Mouse (Mus musculus) megakaryocyte, embryonic 14.5 days (primary cell): ENCODE results near the gene Prelid3b. TPM values are rescaled to one million over a fixed set of nuclear protein-coding genes. Genes with fewer than 3 reads are reported as not detected.

Experiments used
- H3K27me3 ChIP-seq: replicated peaks from 2 replicates; pipeline ENCODE3; 2012; ENCODE audit warnings: inconsistent platforms
- H3K36me3 ChIP-seq: replicated peaks from 2 replicates; pipeline ENCODE3; 2012; ENCODE audit warnings: low read length, inconsistent platforms, mixed read lengths
- H3K4me1 ChIP-seq: 2 replicates; pipeline ENCODE4 v1.6.1; 2012; ENCODE audit warnings: inconsistent platforms
- H3K4me3 ChIP-seq: replicated peaks from 2 replicates; pipeline ENCODE3; 2012; ENCODE audit warnings: moderate library complexity, mild to moderate bottlenecking, inconsistent platforms
- H3K9me3 ChIP-seq: 2 replicates; pipeline ENCODE4 v1.6.1; 2012; ENCODE audit warnings: inconsistent platforms
- FLI1 ChIP-seq: IDR thresholded peaks from 2 replicates; pipeline ENCODE4 v1.6.1; 2012; ENCODE audit warnings: low read length, inconsistent platforms, mixed read lengths
- GATA1 ChIP-seq: IDR thresholded peaks from 3 replicates; pipeline ENCODE4 v1.6.1; 2012; ENCODE audit warnings: mixed read lengths, low read length, inconsistent platforms, borderline replicate concordance
- polyA plus RNA-seq: library from polyadenylated mRNA; stranded (reverse); fragments of >175 nt; gene quantifications from 2 replicates; pipeline ENCODE4 v1.2.3, GENCODE M21; 2012; ENCODE audit warnings: low replicate concordance; ENCODE audit not compliant: insufficient read depth

The Prelid3b gene
- polyA plus RNA-seq, 1 experiment: 30.0 TPM

DNA sequence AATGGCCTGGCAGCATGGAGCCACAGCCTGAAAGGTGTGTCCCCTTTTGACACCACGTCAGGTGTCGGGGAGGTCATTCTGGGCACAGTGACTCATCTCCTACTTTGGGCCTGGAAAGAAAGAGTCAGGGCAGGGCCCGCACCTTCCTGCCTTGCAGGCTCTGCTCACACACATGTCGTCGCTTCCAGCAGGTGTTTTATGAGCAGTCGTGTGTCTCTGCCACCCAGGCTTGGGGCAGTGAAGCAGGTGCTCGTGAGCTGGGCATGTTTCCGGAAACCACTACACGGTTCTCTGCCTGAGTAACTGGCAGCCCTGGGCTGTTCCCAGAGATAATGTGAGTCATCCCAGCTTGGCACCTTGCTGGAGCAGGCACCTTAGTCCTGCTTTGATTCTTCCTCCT, 30.4 kb downstream of the Prelid3b start:
- no peak for TF ChIP-seq FLI1
- Histone ChIP-seq H3K27me3 (no peaks in the 10 kb centered on the region), H3K9me3 (no peaks in the 10 kb centered on the region), H3K36me3 (peaks cover 6% of the 10 kb centered on the region), H3K4me1 (peaks cover 93% of the 10 kb centered on the region), H3K4me3 (no peak overlapping the region)

GRCm38 (mm10) chr2:174441898-174442297, 31.0 kb downstream of the Prelid3b start:
- Histone ChIP-seq H3K4me1 (peaks cover 93% of the 10 kb centered on the region), H3K4me3 (no peak overlapping the region), H3K27me3 (no peaks in the 10 kb centered on the region), H3K9me3 (no peaks in the 10 kb centered on the region), H3K36me3 (peaks cover 12% of the 10 kb centered on the region)
- TF ChIP-seq FLI1: no peak
- TF ChIP-seq GATA1: no peak

DNA sequence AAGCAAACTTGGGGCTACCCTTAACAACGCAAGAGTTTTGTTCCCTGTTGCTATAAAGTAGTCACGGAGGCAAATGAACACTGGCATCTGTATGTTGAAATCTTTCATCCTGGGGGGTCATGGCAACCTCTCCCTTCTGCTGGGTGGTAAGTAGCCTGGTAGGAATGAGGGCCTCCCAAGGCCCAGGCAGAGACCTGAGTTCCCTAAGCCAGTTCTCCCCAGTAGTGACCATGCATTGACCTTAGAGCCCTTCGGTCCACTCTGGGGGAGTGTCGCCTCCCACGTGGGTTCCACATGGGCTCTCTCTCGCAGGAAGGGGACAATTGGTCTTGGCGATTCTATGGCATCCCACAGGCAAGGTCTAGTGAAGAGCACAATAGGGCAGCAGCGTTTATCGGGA, 32.9 kb downstream of the Prelid3b start:
- H3K4me3 ChIP-seq: no peak overlapping the region
- TF ChIP-seq FLI1 (no peak), GATA1 (no peak)
- peaks cover 29% of the 10 kb centered on the region for H3K36me3 ChIP-seq
- H3K27me3 ChIP-seq: no peaks in the 10 kb centered on the region
- peaks cover 91% of the 10 kb centered on the region for H3K4me1 ChIP-seq
- no peaks in the 10 kb centered on the region for H3K9me3 ChIP-seq

GRCm38 (mm10) chr2:174439450-174439838, 33.4 kb downstream of the Prelid3b start:
- Histone ChIP-seq H3K9me3 (no peaks in the 10 kb centered on the region), H3K36me3 (peaks cover 35% of the 10 kb centered on the region), H3K4me1 (peaks cover 90% of the 10 kb centered on the region), H3K27me3 (no peaks in the 10 kb centered on the region), H3K4me3 (peak overlapping the region; percentile 99)
- TF ChIP-seq GATA1: no peak
- TF ChIP-seq FLI1: no peak

- H3K4me1 ChIP-seq: peaks cover 89% of the 10 kb centered on the region
- H3K36me3 ChIP-seq: peaks cover 39% of the 10 kb centered on the region
- H3K4me3 ChIP-seq: peak within 1 kb of the TSS; percentile 99
- no peaks in the 10 kb centered on the region for H3K27me3 ChIP-seq
- TF ChIP-seq FLI1 (no peak), GATA1 (no peak)
- no peaks in the 10 kb centered on the region for H3K9me3 ChIP-seq
Measured at GRCm38 (mm10) chr2:174438737-174439449, 34.0 kb downstream of the Prelid3b start, which contains the start of gene Ctsz. Gene Ctsz (minus strand): TSS chr2:174439039.

DNA sequence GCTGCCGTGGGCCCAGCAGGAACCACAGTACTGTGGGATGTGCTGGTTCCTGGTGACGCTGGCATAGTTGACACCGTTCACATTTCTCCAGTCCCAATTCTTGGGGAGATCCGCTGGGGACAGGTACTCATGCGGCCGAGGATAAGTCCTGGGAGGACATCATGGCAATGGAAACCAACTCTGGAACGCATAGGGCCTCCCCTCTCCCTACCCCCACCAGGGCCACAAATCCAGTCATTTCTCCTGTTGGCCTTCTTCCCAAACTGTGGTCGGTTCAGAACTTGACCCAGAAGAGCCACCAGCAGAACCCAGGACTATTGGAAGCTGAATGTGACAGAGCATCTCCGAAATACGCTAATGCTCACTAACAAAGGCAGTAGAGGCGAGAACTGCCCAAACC, 34.7 kb downstream of the Prelid3b start:
- peak overlapping the region; percentile 99 for H3K4me3 ChIP-seq
- no peaks in the 10 kb centered on the region for H3K27me3 ChIP-seq
- no peaks in the 10 kb centered on the region for H3K9me3 ChIP-seq
- TF ChIP-seq FLI1 (no peak), GATA1 (no peak)
- H3K4me1 ChIP-seq: peaks cover 88% of the 10 kb centered on the region
- peaks cover 46% of the 10 kb centered on the region for H3K36me3 ChIP-seq

DNA sequence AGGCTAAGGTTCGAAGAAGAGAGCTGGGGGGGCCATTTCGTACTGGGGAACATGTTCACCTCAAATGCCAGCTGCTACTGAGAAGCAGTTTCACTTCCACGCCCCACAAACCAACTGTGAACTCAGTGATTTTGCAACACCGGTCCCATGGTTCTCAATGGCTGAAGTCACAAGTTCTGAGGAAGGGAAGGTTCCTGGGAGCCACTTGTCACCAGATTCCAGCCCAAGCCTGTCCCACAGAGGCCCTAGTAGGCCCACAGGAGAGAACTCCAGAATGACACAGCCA, 35.2 kb downstream of the Prelid3b start:
- Histone ChIP-seq H3K36me3 (peaks cover 51% of the 10 kb centered on the region), H3K4me3 (peak overlapping the region; percentile 99), H3K27me3 (no peaks in the 10 kb centered on the region), H3K4me1 (peaks cover 84% of the 10 kb centered on the region), H3K9me3 (no peaks in the 10 kb centered on the region)
- TF ChIP-seq FLI1: no peak
- TF ChIP-seq GATA1: no peak

GRCm38 (mm10) chr2:174436916-174437696, 35.8 kb downstream of the Prelid3b start:
- peak overlapping the region; percentile 99 for H3K4me3 ChIP-seq
- H3K36me3 ChIP-seq: peaks cover 55% of the 10 kb centered on the region
- no peaks in the 10 kb centered on the region for H3K9me3 ChIP-seq
- H3K4me1 ChIP-seq: peaks cover 83% of the 10 kb centered on the region
- no peak for TF ChIP-seq GATA1
- TF ChIP-seq FLI1: no peak
- H3K27me3 ChIP-seq: no peaks in the 10 kb centered on the region

DNA sequence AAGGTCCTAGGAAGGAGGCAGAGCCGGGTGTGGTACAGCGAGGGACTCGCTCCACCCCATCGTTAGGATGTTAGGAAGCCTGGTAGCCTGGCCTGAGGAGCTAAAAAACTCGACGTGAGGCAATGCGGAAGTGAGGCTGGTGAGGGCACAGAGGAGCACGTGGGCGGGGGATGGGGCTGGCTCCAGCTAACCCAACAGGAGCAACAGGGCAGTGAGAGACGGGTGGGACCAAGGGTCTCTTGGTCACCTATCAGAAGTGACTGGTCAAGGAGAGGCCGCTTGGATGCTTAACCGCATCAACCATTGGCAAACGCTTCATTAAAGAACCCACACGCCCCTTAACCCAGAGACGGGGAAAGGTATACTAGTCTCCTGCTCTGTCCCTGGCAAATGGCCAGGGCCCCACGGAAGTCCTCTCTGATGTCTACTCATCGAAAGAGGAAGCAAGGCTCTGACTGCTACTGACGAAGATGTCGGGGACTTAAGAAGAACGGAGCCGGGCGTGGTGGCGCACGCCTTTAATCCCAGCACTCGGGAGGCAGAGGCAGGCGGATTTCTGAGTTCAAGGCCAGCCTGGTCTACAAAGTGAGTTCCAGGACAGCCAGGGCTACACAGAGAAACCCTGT, 36.7 kb downstream of the Prelid3b start:
- Histone ChIP-seq H3K9me3 (no peaks in the 10 kb centered on the region), H3K4me1 (peaks cover 76% of the 10 kb centered on the region), H3K36me3 (peaks cover 64% of the 10 kb centered on the region), H3K27me3 (no peaks in the 10 kb centered on the region), H3K4me3 (peak overlapping the region; percentile 16)
- no peak for TF ChIP-seq FLI1
- TF ChIP-seq GATA1: no peak

DNA sequence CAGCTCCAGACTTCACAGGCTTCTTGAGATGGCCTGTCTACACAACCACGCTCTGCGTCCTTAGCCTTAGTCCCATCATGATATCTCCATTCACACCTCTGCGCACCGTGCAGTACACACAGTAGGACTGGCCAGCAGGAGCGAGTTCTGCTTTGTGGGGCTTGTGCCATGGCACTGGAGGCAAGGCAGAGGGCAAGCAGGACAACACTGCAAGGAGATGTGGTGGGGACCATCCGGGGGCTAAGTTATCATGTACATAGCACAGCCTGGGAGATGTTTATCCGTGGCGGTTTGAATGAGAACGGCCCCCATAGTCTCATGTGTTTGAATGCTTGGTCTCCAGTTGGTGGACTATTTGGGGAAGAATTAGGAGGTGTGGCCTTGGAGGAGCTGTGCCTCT, 37.9 kb downstream of the Prelid3b start:
- Histone ChIP-seq H3K4me3 (peak overlapping the region; percentile 30), H3K4me1 (peaks cover 80% of the 10 kb centered on the region), H3K27me3 (no peaks in the 10 kb centered on the region), H3K9me3 (no peaks in the 10 kb centered on the region), H3K36me3 (peaks cover 73% of the 10 kb centered on the region)
- TF ChIP-seq FLI1 (no peak), GATA1 (no peak)
